Mouse (Mus musculus) ES-E14 (cell line): ENCODE data around the gene Cfap99.

Experiments
- HCFC1 ChIP-seq: IDR thresholded peaks from 2 replicates; pipeline ENCODE4 v1.6.1; 2012; ENCODE audit warnings: low read length, inconsistent platforms, borderline replicate concordance; ENCODE audit not compliant: insufficient read depth
- MAFK ChIP-seq: IDR thresholded peaks from 2 replicates; pipeline ENCODE4 v1.6.1; 2014; ENCODE audit warnings: mild to moderate bottlenecking, low read depth, low read length, inconsistent platforms; ENCODE audit not compliant: insufficient read depth
- ZNF384 ChIP-seq: IDR thresholded peaks from 2 replicates; pipeline ENCODE4 v1.6.1; 2012; ENCODE audit warnings: low read depth, low read length, inconsistent platforms

- TF ChIP-seq HCFC1 (no peak), MAFK (no peak), ZNF384 (no peak)
Measured at GRCm38 (mm10) chr5:34251794-34252193, 36.6 kb upstream of the Cfap99 start.
